Mouse (Mus musculus) gonadal fat pad, adult 2 months (tissue): ENCODE data around the gene Gcgr. TPM values are rescaled to one million over a fixed set of nuclear protein-coding genes. Genes with fewer than 3 reads are reported as not detected.

ENCODE experiments used
- polyA plus RNA-seq: library from polyadenylated mRNA; depleted of rRNA; stranded (reverse); fragments of >200 nt; gene quantifications from 2 replicates; pipeline ENCODE4 v1.2.3, GENCODE M21; 2012; rRNA removed

Gene Gcgr
- polyA plus RNA-seq, 1 experiment: 1.8 TPM

Other genes with a start within 250 kb of the Gcgr start
- gene Actg1, start 182.2 kb upstream of the Gcgr start, polyA plus RNA-seq: 916 and 1,199 TPM in 2 replicates
- 0.56 and 0.78 TPM in 2 replicates for gene Fscn2, start 169.2 kb upstream of the Gcgr start, polyA plus RNA-seq
- 28.5 and 29.6 TPM in 2 replicates for gene Faap100, start 151.9 kb upstream of the Gcgr start, polyA plus RNA-seq
- gene Nploc4, start 93.0 kb upstream of the Gcgr start, polyA plus RNA-seq: 68.8 and 71.4 TPM in 2 replicates
- not detected in 2 replicates for gene Tspan10, start 88.1 kb upstream of the Gcgr start, polyA plus RNA-seq
- 0.42 and 0.72 TPM in 2 replicates for gene Pde6g, start 77.2 kb upstream of the Gcgr start, polyA plus RNA-seq
- gene Oxld1, start 72.6 kb upstream of the Gcgr start, polyA plus RNA-seq: 24.5 and 30.4 TPM in 2 replicates
- gene Ccdc137, start 72.6 kb upstream of the Gcgr start, polyA plus RNA-seq: 13.1 and 16.6 TPM in 2 replicates
- 32.5 and 34.3 TPM in 2 replicates for gene Arl16, start 63.1 kb upstream of the Gcgr start, polyA plus RNA-seq
- gene Mrpl12, start 46.1 kb upstream of the Gcgr start, polyA plus RNA-seq: 61.8 and 70.5 TPM in 2 replicates
- 372 and 561 TPM in 2 replicates for gene Slc25a10, start 38.9 kb upstream of the Gcgr start, polyA plus RNA-seq
- 153 and 179 TPM in 2 replicates for gene Mcrip1, start 19.0 kb downstream of the Gcgr start, polyA plus RNA-seq
- gene Ppp1r27, start 20.4 kb downstream of the Gcgr start, polyA plus RNA-seq: 0.72 TPM in 1 of 2 replicates, not detected in the other
- gene P4hb, start 42.6 kb downstream of the Gcgr start, polyA plus RNA-seq: 372 and 394 TPM in 2 replicates
- gene Arhgdia, start 50.9 kb downstream of the Gcgr start, polyA plus RNA-seq: 584 and 632 TPM in 2 replicates
- gene Alyref, start 67.7 kb downstream of the Gcgr start, polyA plus RNA-seq: 21.4 and 28.5 TPM in 2 replicates
- gene Anapc11, start 67.7 kb downstream of the Gcgr start, polyA plus RNA-seq: 74.7 and 75.0 TPM in 2 replicates
- gene Npb, start 77.8 kb downstream of the Gcgr start, polyA plus RNA-seq: 1.1 and 1.2 TPM in 2 replicates
- 139 and 189 TPM in 2 replicates for gene Pcyt2, start 87.2 kb downstream of the Gcgr start, polyA plus RNA-seq
- 57.9 and 61.4 TPM in 2 replicates for gene Sirt7, start 94.5 kb downstream of the Gcgr start, polyA plus RNA-seq
- 53.0 and 56.7 TPM in 2 replicates for gene Mafg, start 102.9 kb downstream of the Gcgr start, polyA plus RNA-seq
- gene Pycr1, start 113.1 kb downstream of the Gcgr start, polyA plus RNA-seq: 6.9 and 10.5 TPM in 2 replicates
- gene Myadml2, start 117.5 kb downstream of the Gcgr start, polyA plus RNA-seq: 0.26 TPM in 1 of 2 replicates, not detected in the other
- gene Notum, start 130.5 kb downstream of the Gcgr start, polyA plus RNA-seq: 3.3 and 4.0 TPM in 2 replicates
- 93.6 and 104 TPM in 2 replicates for gene Aspscr1, start 142.3 kb downstream of the Gcgr start, polyA plus RNA-seq
- 84.6 and 100 TPM in 2 replicates for gene Cenpx, start 183.0 kb downstream of the Gcgr start, polyA plus RNA-seq
- gene Lrrc45, start 183.2 kb downstream of the Gcgr start, polyA plus RNA-seq: 38.5 and 41.4 TPM in 2 replicates
- gene Rac3, start 190.8 kb downstream of the Gcgr start, polyA plus RNA-seq: 18.2 and 19.0 TPM in 2 replicates
- gene Dcxr, start 196.6 kb downstream of the Gcgr start, polyA plus RNA-seq: 188 and 202 TPM in 2 replicates
- 121 and 130 TPM in 2 replicates for gene Cbr2, start 201.4 kb downstream of the Gcgr start, polyA plus RNA-seq
- 0.59 and 1.1 TPM in 2 replicates for gene Hmga1b, start 232.1 kb downstream of the Gcgr start, polyA plus RNA-seq